ENCODE assay signal across 24 mouse cellular contexts in the genomic region with DNA sequence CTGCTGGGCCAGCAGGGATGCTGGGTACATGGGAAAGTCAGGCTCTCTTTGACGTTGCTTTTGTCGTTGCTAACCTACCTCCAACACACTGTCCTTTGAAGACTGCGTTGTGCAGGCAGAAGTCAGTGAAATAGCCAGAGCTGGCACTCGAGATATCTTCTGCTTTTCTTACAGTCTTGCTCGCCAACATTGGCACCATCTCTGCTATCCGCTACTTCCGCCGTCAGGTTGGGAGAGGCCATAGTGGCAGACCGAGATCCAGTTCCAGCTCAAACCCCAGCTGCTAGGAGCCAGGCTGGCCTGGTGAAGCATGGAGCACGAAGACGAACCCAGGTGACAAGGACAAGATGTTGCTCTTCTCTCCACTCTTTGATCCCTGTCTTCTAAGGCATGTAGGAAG. TPM values are rescaled to one million over a fixed set of nuclear protein-coding genes. Genes with fewer than 3 reads are reported as not detected.
"Had no signal": no experiment of that assay in that cellular context is flagged by ENCODE, and none has a peak within 500 bp of the region (broad histone marks: within the 10 kb centered on the region; RNA-seq: fewer than 3 reads in every experiment).

No protein-coding gene starts in this region.

- ATAC-seq: forebrain, postnatal 0 days; hindbrain, postnatal 0 days; intestine, embryonic 16.5 days; liver, embryonic 12.5 days had no signal

- H3K9ac ChIP-seq: forebrain, postnatal 0 days; hindbrain, embryonic 12.5 days; hindbrain, embryonic 14.5 days; kidney, embryonic 15.5 days; limb, embryonic 13.5 days; limb, embryonic 15.5 days; liver, embryonic 12.5 days; liver, embryonic 14.5 days had no signal

- H3K4me1 ChIP-seq: hindbrain, embryonic 12.5 days; kidney, embryonic 15.5 days; limb, embryonic 13.5 days; limb, embryonic 15.5 days; liver, embryonic 12.5 days had no signal

- H3K36me3 ChIP-seq: kidney, embryonic 15.5 days; limb, embryonic 15.5 days; liver, embryonic 12.5 days had no signal

- DNase-seq: forebrain, postnatal 0 days; gastrocnemius, postnatal 10 days; heart, adult 18-20 months; heart, postnatal 4 days; kidney, adult 11 months; kidney, adult 2 months; kidney, adult 9 months; kidney, postnatal 14 days; kidney, postnatal 36 days; layer of hippocampus, adult 9-11 months; layer of hippocampus, postnatal 36 days; left cerebral cortex, postnatal 4 days had no signal

- H3K4me2 ChIP-seq: heart, embryonic 11.5 days; hindbrain, embryonic 12.5 days; hindbrain, embryonic 14.5 days; kidney, embryonic 15.5 days; limb, embryonic 13.5 days; limb, embryonic 15.5 days; liver, embryonic 12.5 days had no signal

- H3K27me3 ChIP-seq: hindbrain, embryonic 12.5 days; kidney, embryonic 15.5 days; limb, embryonic 13.5 days; limb, embryonic 15.5 days had no signal

- H3K27ac ChIP-seq: hindbrain, embryonic 10.5 days; hindbrain, embryonic 12.5 days; hindbrain, embryonic 14.5 days; hindbrain, postnatal 0 days; kidney, embryonic 15.5 days; kidney, postnatal 0 days; limb, embryonic 13.5 days; limb, embryonic 15.5 days; liver, embryonic 12.5 days; liver, embryonic 14.5 days had no signal

- H3K4me3 ChIP-seq: hindbrain, embryonic 10.5 days; hindbrain, embryonic 12.5 days; kidney, embryonic 15.5 days; limb, embryonic 13.5 days; limb, embryonic 15.5 days; liver, embryonic 12.5 days had no signal

- H3K9me3 ChIP-seq: hindbrain, embryonic 10.5 days; hindbrain, embryonic 12.5 days; kidney, embryonic 15.5 days; limb, embryonic 13.5 days; limb, embryonic 15.5 days; liver, embryonic 12.5 days had no signal

RNA-seq across cellular contexts. Expression of gene Isg15, which starts 19.3 kb away (rescaled TPM):
- total RNA-seq: left cerebral cortex, postnatal 4 days had no signal
